Mouse (Mus musculus): ENCODE data around the gene Foxn1.

Foxn1 gene

DNA sequence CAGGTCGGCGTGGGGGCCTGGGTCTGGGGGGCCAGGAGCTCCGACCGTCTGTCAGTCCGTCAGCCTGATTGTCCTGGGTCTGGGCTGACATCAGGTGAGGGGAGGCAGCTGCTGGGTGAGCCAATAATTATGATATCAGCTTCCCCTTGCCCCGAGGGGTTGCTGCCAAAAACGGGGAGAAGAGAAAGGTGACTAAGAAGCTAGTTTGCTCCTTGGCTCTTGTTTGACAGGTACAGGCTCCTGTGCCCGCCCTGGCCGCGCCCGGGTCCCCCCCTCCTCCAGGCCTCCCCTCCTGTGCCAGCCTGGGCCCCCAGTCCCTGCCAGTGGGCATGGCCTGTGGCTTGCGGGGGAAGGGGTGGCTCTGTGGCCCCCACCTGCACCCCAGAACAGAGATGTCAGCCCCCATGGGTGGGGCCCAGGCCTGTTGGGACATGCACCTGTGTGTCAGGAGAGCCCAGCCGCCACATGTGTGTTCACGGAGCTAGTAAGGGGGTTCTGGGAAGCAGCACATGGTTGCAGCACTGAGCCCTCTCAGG lies at the start of gene Foxn1:
TSS of gene Foxn1 (minus strand) at position 51 of the 536 bp plus-strand sequence.
- no peak for DNase-seq (ENCODE audit: low read depth)

GRCm38 (mm10) chr11:78435776-78436349 lies 49.5 kb upstream of the Foxn1 start:
- DNase-seq (ENCODE audit: low read depth) = peak; percentile 51

GRCm38 (mm10) chr11:78434052-78434451 lies 47.7 kb upstream of the Foxn1 start:
- no peak for DNase-seq (ENCODE audit: low read depth)

DNA sequence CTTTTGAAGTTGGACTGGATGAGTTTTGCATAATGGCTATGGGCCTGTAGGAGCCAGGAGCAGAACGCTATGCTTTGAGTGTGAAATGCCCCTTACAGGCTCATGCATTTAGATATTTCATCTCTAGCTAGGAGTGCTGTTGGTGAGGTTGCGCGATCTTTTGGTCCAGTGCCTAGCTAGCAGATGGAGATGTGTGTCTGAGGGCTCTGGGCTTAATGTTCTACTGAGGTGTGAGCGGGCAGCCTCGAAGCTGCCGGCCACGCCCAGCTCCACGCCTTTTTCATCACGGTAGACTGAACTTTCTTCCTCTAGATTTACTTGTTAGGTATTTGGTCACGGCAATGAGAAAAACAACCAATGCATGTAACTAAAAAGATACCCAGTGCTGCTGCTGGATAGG lies 44.8 kb upstream of the Foxn1 start:
- no peak for DNase-seq (ENCODE audit: low read depth)

- no peak for DNase-seq (ENCODE audit: low read depth)
Observed at GRCm38 (mm10) chr11:78430195-78430878, 44.0 kb upstream of the Foxn1 start.

DNA sequence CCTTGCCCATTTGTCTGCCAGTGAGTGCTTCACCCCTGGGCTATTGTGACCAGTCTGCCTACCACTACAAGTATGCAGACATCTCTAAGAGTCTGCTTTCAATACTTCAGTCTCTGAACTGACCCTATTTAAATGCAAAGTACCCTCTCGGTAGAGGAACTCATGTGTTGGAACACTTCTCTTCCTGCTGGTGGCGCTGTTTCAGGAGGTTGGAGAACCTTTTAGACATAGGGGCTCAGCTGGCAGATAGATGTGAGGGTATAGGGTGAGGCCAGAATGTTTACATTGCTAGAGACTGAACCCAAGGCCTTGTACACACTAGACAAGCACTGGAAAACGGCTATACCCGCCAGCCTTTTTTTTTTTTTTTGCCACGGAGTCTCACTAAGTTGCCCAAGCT lies 42.0 kb upstream of the Foxn1 start:
- no peak for DNase-seq (ENCODE audit: low read depth)

DNA sequence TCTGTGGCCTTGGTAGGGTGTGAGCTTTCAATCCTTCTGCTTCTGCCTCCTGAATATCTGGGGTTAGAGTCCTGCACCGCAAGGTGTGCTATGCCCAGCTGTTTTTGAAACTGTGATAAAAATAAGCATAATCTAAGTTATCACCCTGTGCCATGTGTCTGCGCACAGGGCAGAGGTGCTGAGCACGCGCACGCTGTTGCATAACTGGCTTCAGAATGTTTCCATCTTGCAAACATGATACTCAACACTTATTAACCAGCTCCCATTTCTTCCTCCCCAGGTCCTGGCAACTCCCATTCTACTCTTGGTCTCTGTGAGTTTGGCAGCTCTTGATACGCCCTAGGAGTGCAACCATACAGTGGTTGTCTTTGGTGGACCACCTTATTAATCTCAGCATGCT lies 41.3 kb upstream of the Foxn1 start:
- DNase-seq (ENCODE audit: low read depth) = no peak

DNA sequence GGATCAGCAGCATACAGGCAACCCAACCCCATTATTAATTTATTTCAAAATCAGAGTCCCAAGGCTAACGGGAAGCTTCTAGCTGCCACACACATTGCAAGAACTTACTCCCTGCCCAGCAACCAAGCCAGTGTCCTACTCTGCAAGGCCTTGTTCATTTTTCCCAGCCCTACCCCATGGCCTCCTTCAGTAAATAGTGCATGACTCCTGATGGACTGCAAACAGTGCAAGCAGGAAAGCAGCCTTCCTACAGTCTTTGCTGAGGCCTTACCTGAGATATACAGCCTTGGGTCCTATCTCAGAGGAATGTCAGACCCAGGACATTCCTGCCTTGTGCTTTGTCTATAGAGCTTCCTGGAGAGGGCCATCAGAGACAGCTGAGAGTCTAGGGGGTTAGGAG lies 39.2 kb upstream of the Foxn1 start:
- DNase-seq (ENCODE audit: low read depth) = no peak

GRCm38 (mm10) chr11:78424352-78424751 lies 38.0 kb upstream of the Foxn1 start:
- DNase-seq (ENCODE audit: low read depth) = no peak

DNA sequence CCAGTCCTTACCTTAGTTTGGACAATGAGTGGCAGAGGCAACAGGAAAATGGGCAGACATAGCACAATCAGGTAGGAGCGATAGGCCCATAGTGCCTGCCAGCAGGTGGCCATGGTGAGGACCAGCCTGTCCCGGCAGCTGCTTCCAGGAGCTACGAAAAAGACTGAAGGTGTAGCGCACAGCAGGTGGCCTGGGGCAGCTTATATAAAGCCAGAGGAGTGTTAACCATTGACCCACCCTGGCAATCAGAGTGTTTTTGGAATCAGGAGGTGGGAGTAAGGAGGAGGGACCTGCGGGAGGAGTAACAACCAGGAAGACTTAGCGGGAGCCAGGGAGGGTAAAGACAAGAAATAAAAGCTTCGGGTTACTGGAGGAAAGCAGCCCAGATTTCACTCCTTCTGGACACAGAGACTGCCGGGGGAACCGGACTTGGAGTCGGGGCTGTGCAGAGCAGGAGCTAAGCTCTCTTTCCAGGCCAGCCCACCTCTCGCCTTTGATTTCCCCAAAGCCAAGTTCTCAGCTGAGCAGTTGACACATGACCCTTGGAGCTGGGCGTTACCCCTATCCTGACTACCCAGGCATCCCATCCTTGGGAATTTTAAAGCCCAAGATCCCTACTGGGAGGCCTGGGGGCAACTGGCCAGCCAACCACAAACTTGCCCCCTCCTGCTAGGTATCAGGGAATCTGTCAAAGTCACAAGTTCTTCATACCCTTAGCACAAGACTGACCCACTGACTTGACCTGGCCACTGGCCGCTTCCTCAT lies 35.9 kb upstream of the Foxn1 start, which contains the start of gene Slc13a2:
TSS of gene Slc13a2 (minus strand) at position 163 of the 765 bp plus-strand sequence.
- DNase-seq (ENCODE audit: low read depth) = no peak

DNA sequence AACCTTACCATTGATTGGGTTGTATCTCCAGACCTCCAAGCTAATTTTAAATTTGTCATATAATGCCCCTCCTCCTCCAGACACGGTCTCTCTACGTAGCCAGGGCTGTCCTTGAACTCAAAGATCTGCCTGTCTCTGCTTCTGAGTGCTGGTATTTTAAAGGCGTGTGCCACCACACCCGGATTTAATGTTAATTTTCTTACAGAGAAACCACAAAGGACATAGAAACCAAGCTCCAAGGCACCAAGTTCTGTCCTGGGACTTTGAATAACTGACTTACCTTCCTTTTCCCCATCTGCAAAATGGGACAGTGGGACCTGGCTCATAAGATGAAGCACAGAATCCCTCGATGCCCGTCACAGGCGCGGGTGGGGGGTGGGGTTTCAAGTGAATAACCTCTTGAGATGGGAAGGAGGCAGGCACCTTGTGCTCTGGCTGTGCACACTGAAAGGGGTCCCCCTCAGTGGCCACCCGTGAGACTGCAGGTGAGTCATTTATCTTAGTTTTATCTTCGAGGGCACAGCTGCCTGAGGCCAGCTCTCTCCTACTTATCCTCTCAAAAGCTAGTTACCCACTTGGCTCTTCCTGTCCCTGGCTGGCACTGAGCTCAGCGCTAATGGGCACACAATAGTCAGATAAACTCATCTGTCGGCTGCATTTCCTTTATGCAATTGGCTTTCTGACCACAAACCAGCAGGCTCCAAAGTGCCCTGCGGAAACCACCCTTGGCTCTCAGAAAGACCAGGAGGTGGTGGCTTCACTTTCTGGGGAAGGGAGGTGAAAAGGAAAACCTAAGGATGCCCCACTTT lies 35.0 kb upstream of the Foxn1 start:
- DNase-seq (ENCODE audit: low read depth) = no peak

DNA sequence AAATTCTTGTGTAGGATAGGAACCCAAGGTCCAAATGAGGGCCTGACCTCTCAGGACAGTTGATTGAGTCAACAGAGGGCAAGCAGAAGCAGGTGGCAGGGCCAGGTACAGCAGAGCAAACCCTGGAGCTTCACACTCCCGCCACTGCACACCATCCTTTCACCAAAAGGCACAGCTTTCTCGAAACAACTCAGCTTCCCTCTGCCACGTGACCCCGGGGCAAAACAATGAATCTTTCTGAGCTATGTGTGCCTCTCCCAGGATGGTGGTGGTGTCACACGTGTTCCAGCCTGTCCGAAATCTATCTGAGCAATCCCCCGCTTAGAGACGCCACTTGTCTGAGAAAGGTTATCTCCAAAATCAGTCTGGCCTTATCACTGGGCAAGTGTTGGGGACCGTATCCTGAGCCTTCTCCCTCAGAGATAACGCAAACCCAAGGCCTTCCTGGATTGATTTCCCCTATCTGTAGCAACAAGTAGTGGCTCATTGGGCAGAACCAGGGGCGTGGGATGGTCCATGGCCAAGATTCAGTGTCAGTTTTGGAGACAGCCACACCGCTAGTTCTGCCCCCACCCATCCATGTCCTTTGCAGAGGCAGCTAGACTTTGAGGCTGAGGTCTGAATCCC lies 34.0 kb upstream of the Foxn1 start:
- DNase-seq (ENCODE audit: low read depth) = no peak

DNA sequence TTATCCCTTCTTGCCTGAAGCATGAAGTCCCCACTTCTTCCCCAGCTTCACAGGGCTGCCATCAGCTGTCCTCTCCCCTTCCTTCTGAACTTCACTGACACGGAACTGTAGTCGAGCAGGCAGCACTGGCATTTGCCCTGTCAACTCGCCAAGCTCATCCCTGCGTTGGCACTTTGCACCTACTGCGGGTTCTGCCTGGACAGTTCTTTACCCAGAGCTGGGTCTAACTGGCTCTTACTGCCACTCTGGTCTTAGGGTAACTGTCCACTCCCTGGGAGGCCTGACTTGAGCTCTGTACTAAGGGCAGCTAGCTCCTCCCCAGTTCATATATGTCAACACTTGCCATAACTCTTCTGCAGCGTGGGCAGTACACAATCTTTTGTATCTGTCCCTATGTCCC lies 30.5 kb upstream of the Foxn1 start:
- DNase-seq (ENCODE audit: low read depth) = no peak

- no peak for DNase-seq (ENCODE audit: low read depth)
Observed at GRCm38 (mm10) chr11:78412861-78413260, 26.5 kb upstream of the Foxn1 start.

DNA sequence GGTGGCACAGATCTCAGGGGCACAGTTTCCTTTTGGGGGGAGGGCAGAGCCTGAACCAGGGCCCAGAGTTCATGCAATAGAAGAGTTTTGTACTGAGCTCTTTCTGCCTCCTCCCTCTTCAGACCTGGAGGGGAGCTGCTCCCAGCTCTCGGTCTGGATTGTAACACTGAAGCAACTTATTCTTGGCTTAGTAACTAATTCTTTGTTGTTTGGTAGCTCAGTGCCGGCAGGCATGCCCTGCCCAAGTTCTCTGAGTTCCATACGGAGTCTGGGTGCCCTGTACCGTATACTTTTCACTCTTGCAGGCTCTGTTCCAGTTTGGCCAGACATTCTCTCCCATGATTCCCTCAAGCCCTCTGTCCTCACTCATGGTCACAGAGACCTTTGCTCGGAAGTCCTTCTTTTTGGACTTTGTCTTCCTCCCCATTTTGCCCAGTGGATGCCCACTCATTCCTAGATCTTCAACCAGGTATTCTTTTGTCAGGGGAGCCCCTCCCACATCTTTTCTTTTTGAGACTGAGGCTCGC lies 26.0 kb upstream of the Foxn1 start:
- DNase-seq (ENCODE audit: low read depth) = no peak

- DNase-seq (ENCODE audit: low read depth) = no peak
Observed at GRCm38 (mm10) chr11:78411606-78412323, 25.4 kb upstream of the Foxn1 start.

DNA sequence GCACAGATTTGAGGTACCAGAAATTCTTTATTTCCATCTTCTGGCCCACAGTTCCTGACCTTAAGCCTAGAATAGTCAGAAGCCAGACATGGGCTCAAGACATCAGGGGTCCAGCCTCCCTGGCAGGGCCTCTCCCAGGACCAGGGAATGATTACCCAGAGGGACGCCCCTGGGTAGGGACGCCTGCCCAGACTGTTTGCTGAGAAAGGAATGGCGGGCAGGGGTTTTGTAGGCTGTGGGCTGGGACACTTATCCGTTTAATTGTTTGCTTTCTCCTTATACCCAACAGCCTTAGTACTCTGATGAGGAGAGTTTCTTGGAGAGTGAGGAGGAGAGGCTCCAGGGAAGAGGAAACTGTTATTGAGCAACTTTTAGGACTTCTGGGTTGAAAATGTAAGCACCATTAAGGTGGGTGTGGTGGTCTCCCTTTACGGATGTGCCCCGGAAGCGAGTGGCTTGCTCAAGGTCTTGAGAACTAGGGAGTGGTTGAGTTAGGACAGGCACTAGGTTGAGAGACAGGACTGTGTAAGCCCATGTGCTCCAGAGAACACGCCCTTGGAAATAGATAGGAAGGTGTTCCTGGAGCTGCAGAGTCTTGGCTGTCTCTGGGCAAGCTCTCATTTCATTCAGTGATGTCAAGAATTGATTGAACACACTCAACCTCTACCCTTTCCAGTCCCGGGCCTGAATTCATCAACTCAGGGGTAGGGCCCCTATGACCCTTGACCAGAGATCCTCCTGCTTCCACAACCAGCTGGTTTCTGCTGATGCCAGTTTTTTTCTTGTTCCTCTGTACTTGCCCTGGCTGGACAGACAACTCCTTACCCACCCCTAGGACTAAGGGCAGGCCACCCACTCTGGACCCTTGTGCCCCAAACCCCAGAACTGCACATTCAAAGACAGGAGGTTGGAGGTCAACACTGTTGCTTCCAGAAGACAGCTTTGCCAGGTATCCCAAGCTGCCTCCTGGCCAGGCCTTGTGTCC lies 22.2 kb upstream of the Foxn1 start:
- no peak for DNase-seq (ENCODE audit: low read depth)

GRCm38 (mm10) chr11:78402062-78402461 lies 15.7 kb upstream of the Foxn1 start:
- DNase-seq (ENCODE audit: low read depth) = no peak

DNA sequence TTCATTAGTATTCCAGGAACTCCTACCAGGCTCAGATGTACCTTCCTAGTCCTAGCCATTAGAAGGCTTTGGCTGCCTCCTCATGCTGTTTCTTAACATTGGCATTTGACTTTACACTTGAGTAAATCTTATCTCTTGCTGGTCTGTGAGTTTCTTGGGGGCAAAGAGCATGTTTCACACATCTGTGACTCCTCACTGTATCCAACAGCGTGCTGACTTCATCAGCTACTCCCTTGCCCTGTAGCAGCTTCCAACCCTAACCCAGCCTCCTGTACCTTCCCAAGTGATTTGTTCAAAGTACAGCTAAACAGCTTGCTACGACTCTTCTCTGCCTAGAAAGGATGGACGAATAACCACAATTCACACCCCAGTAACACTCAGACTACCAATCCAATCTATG lies 15.1 kb upstream of the Foxn1 start:
- no peak for DNase-seq (ENCODE audit: low read depth)

Measured in c-Kit-positive CD71-negative TER-119-negative erythroid progenitor cells, embryonic 14.5 days (primary cell).